Mouse (Mus musculus): ENCODE measurements at regions not wholly inside any gene's neighbourhood (a gene's known extent, or its start where the extent isn't known, plus 50 kb on each side); places are given as distances from the start of the nearest gene placed in this dataset.

DNA sequence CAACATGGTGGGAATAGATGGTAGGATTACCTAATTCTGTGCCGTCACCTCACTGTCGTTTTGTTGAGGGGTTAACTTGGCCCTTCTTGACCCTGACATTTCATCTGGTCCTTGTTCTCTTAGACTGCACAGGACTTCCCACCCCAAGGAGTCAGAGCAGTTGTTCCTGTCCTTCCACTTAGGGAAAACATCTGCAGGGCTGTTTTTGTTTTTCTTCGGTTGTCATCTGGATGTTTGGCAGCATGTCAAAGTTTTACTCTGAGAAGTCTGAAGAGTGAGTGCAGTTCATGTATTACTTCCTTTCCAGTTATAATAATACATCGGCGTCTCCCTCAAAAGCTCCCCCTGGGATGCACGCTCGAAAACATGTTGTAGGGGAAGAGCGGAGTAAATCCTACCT, 376.8 kb downstream of the Rnd3 start:
- no peak for DNase-seq (ENCODE audit: low read depth)

DNA sequence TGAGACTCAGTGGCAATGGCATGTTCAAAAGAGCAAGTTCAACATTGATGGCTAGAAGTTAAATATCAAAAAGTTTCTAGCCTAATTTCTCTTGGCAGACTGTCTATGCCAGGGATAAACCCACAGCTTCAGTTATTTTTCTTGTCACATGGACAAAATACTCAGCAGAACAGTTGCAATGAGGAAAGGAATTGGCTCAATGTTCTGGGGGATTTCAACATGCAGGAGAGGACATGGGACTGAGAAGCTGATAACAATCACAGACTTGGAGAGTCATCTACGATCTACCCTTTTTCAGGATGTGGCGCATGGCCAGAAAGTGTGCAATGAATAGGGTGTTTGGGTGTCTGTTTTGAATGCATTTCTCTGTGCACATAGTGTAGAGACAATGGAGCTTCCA, 389.9 kb downstream of the Rnd3 start:
- DNase-seq (ENCODE audit: low read depth), result no peak

DNA sequence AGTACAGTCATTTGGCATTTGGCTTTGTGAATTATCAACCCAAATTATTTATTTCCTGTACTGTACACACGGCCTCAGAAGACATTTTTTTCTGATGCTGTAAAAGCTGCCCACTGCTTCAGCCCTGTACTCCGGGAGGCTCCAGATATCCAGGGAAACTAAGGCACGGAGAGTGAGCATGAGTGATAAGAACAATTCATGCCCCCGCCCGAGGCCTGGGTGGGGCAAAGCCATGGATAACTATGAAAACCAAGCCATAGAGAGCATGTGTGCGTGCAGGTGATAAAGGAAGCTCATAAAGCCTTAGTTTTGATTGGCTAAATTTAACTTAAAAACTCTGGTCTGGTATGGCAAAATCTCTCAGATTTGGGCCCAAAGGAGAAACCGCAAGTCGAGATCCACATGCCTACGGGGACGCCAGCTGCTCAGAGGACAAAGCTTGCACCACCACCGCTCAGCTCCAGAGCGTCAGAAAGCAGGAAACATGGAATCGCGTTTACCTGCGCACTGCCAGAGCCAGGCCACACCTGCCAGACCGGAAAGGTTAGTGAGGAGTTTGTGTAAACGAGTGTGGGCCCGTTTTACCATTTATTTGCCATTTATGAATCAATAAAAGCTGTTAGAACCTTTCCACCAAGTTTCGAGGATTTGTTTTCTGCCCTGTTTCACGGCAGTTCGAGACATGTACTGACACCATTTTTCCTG, 390.9 kb downstream of the Rnd3 start:
- DNase-seq (ENCODE audit: low read depth), result no peak

DNA sequence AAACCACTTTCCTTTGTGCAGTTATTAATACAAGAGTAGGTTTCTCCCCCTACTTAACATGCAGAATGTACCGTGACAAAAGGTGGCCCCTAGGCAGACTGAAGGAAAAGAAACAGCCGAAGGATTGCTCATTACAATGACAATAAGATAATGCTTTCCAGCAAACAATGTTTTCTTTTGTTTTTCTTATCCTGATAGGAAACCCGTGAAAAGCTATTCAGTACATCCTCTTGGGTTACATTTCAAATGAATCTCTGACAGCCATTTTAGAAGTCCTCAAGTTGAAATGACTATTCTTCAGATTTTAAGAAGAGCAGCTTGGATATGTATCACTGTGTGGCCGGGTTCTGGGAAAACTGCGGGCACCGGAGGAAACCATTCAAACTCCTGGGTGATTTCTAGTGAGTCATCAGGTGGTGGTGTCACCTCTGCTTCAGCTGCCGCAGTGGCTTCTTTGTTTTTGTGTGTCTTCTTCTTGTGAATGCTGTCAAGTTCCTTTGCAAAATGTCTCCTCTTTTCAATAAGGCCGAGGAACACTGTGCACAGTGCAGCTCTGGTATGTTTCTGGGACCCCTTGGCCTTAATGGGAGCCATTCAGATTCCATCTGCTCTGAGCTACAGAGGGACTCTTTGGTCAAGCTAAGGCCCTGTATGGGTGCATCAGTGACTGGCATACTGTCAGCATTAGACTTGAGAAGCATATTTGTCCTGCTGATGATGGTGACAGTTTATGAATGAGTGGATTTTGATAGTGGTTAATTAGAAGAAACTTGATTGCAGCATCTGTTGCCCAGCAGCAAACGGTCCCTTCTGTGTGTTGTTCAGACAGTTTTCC, 393.1 kb downstream of the Rnd3 start:
- DNase-seq (ENCODE audit: low read depth), result no peak

DNA sequence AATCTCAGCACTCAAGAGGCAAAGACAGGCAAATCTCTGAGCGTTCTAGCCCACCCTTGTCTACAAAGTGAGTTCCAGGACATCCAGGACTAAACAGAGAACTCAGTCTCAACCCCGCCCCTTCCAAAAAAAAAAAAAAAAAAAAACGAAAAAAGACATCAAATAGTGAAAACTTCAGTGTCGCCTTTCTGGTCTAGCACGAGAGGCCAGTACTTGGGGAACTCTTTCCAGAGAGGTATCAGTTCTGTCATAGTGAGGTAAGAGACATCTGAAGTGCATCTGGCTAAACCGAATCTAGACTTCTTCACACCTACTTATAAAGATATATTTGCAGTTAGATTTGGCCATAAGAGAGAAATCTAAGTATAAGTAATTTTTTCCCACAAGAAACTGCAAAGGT, 393.8 kb downstream of the Rnd3 start:
- no peak for DNase-seq (ENCODE audit: low read depth)

DNA sequence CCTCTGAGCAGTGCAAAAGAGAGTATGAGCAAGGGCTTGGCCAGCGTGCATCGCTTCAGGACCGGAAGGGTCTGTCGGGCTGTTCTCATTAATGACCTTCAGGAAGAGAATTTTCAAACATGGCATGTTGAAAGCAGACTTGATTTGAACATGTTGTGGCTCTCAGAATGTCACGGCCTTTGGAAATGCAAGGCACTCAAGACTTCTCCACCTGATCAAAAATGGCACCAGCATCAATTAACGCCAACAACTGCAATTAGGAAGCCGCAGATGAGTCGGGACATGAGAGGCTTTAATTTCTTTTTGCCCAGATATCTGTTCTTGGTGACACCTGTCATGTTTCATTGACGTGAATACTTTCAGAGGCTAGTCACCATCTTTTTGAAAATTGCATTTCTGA, 396.5 kb downstream of the Rnd3 start:
- no peak for DNase-seq (ENCODE audit: low read depth)

DNA sequence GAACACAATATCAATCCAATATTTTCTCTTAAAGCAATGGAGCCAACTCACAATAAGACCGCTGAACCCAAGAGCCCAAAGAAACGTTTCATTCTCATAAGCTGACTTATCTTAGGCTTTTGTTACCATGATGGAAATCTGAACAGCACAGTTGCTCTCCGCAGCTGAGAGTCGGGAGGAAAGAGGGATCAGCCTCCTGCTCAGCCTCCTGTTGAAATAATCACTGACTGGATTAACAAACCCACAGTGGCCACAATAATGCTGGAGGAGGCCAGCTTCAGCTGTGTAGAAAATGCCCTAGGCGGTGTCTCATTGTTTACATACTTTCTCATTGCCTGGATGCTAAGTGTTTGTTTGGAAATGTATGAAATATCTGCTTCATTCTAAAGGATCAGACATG, 398.1 kb downstream of the Rnd3 start:
- no peak for DNase-seq (ENCODE audit: low read depth)

DNA sequence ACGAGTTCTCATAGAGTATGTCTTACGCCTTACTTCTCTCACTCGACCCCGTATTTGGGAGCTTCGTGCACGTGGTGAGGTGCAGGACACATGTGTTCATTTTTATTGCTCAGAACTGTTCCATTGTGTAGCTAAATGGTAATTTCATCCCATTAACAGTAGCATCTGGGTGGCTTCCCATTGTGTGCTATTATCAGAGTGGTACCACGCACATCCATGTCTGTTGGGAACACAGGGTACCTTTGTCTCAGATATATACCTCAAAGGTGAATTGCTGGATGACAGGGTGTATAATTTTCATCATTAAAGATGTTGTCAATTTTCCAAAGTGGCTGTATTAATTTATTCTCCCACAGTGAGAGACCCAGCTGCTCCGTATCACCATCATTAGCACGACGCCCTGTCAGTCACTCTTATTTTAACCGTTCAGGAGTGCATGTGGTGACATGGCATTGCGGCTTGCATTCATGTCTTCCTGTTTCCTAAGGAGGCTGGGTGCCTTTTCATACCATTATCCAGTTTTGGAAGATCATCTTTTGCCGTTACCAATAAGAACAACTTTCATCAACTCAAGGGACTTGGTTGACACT, 404.2 kb downstream of the Rnd3 start:
- DNase-seq (ENCODE audit: low read depth), result no peak

DNA sequence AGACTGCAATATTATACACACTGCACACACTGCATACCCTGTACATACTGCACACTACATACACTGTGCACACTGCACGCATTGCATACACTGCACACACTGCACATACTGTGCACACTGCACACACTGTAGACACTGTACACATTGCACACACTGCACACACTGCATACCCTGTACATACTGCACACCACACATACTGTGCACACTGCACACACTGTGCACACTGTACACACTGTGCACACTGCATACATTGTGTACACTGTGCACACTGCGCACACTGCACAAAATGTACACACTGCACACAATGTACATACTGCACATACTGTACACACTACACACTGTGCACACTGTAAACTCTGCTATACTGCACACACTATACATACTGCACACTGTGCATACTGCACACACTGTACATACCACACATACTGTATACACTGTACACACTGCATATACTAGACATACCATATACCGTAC, 405.1 kb downstream of the Rnd3 start:
- DNase-seq (ENCODE audit: low read depth), result no peak

DNA sequence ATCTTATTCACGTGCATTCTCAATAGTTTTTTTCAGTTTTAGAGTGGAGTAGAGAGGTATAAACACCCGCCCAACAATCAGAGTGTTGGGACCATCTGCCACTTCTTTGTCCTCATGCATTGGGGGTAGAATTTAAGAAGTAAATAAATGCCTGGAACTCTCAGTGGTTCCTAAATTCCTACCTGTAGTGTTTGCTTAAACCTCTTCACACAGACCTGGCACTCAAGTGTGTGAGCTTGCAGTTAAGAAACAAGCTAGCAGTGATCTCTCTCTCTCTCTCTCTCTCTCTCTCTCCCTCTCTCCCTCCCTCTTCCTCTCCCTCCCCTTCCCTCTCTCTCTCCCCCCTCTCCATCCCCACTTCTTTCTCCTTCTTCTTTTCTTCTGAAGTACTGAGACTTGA, 406.5 kb downstream of the Rnd3 start:
- no peak for DNase-seq (ENCODE audit: low read depth)

DNA sequence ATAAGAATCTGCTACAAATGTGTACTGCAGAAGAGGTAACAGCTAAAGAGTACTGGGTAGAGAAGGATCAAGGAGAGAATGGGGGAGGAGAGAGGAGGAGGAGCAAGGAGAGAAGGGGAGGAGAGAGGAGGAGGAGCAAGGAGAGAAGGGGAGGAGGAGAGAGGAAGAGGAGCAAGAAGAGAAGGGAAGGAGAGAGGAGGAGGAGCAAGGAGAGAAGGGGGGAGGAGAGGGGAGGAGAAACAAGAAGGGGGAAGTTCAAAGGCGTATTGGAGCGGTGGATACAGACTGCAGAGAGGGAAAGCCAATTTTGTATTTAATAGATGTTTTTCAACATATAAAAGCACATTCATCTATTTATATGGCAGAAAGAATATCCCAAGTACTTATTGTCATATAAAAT, 407.6 kb downstream of the Rnd3 start:
- DNase-seq (ENCODE audit: low read depth), result no peak

DNA sequence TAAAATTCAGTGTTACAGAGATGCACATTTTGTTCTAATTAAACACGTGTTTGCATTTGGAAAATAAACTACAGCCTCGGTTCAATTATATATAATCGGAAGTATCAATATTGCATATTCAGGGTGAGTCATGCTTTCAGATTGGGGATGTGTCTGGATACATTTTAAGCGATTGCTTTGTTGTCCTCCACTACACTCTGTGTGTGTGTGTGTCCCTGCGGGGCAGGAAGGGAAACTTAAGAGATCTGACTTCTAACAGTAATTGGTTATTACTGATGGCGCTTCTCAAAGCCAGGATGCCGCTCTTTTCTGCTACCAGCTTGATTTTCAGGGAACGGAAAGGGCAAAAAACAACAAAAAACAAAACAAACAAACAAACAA, 409.3 kb downstream of the Rnd3 start:
- no peak for DNase-seq (ENCODE audit: low read depth)

DNA sequence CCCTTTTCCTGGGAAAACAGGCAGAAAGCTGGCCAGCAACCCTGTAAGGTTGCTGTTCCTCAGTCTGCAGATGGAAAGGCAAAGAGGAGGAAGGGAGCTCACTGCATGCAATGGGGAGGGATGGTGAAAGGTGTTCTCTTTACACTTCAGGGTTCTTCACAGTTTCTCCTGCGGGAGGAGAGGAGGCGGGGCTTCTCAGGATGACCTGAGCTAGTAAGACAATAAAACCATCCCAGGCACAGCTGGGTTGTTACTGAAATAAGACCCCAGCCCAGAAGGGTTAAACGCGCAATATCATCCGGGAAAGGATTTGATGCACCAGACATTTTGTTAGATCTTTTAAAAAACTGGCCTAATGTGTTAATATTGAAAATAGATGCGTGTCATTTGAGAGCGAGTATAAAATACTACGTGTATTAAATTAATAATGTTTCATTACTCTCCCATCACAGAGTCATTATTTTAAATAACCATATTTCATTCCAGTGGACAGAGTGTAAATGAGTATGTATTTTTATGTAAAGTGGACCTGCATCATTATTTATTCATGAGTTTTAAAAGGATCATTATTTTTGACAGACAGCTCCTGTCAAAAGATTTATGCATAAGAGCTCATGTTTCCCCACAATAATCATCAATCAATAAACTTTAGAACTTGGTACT, 409.8 kb downstream of the Rnd3 start:
- no peak for DNase-seq (ENCODE audit: low read depth)

DNA sequence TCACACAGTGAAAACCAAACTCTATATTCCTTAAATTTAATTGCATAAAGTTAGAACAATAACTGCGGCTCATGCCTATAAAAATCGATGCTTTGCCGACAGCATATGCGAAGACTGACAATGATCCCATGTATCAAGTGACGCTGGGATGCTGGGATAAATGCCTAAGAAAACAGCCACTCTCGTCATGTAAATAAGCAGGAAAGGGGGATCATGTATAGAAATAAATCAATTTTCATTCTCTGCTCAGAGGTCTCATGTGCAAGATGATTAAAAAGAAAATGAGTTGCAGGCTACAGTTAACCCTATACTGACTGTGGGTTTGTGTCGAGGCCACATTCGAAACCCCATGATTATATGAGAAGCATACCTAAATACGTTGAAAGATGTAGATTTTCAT, 411.2 kb downstream of the Rnd3 start:
- no peak for DNase-seq (ENCODE audit: low read depth)

DNA sequence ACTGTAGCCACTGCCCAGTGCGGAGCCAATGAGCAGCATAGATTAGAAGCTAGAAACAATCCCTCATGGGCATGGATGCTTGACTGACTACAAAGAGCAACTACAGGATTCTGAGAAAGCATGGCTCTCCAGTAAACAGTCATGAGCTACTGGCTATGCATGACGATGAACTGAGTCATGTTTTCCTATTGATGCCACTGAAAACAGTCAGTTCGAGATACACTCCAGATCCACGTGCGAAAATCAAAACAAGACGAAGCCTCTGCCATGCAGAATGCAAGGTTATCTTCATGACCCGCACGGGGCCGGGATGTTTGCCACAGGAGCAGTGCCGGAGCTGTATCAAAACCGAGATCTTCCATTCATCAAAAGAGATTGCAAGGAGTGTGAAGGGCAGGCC, 413.9 kb downstream of the Rnd3 start:
- no peak for DNase-seq (ENCODE audit: low read depth)

DNA sequence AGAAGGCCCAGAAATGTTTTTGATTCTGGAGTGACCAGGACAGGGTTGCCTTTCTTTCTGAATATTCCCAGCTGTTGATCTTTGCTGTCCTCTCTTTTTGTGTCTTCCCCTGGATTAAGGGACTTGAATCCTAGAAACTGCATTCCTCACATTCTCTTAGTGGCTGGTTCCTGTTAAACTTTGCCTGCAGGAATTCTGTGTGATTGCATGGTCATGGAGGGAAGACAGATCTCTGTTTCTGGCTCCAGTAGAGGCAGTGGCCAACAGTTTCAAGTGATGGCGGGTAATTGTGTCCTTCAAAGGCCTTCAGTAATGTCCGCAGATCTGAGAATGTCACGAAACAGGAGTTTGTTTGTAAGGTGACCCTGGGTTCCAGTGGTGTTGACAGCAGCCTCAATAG, 410.1 kb upstream of the Mmadhc start:
- DNase-seq (ENCODE audit: low read depth), result no peak

DNA sequence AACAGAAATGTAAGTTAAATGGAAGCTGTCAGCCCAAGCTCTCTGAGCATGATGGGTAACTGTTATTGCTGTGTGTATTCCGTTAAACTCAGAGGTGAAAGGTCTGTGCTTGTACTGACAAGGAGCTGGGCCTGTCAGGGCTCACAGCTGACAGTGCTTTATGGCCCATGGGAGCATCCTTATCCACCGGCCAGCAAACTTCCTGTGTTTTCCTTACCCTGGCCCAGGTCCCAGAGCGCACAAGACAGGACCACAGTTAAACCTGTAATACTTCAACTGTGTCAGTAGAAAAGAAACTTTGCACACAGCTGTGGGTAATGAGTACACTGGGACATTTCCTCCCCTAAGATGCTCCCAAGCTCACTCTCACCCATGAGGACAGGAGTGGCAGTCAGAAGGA, 407.7 kb upstream of the Mmadhc start:
- no peak for DNase-seq (ENCODE audit: low read depth)

DNA sequence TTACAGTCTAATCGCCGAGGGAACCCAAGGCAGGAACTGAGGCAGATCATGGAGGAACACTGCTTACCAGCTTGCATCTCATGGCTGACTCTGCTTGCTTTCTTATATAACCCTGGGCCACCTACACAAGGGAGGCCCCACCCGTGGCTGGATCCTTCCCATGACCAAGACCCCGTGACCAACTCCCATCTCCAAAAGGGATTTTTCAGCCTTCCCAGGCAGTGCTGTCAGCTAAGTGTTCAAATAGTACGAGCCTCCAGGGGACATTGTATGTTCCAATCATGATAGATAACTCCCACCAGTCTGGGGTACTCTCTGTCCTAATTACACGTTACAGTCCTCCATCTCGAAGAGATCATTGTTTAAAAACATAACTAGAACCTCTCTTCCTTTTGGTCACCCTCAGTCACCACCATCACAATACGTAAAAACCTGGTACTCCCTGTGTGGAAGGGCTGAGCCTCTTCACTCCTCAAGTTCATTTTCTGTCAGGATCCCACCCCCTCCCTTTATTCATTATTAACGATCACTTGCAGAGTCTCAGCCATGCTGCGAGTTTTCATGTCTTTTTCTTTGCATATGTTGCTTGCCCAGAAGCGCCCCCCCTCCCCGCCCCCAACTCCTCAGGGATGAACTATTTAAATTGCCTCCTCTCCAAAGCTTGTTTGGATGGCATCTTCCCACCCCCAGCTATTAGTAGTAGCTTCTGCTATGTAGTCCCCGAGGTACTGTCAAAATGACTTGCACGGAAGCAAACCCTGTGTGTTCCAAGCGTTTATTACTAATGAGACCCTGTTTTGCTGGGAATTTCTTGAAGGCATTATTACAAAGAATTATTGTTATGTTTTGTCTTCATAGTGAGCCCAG, 406.2 kb upstream of the Mmadhc start:
- DNase-seq (ENCODE audit: low read depth), result no peak

DNA sequence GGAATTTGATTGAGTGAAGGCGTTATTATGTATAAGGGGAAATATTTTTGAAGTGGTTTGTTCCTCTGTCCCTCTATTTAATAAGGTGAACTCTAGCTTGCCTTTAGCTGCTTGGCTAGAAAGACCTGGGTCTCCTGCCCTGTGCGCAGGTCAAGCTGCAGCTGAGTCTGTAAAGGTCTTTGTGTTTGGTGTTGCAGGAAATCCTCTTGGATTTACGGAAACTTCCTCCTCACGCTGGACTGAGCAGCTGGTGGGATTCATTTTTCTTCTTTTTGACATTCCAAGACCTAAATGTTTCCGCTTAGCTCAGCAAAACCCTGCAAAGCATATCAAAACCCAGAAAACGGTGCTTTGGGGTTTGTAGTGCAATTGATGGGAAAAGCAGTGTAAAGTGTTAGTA, 402.2 kb upstream of the Mmadhc start:
- no peak for DNase-seq (ENCODE audit: low read depth)

DNA sequence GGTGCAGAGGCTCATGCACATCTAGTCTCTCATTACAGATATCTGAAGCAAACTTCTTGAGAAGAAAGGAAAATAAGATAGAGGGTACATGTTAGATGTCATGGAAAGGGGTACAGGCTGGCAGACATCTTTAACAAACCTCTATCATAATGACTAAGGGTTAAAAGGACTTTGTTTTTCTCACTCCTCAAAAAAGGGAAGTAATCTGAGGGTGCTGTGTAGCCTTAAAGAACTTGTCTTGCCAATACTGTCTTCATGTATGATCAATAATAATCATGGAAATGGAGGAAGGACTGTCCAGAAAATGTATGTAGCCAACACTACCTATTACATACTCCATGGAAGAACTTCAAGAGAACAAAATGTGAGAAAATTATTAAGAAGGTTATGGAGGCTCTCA, 400.0 kb upstream of the Mmadhc start:
- no peak for DNase-seq (ENCODE audit: low read depth)

DNA sequence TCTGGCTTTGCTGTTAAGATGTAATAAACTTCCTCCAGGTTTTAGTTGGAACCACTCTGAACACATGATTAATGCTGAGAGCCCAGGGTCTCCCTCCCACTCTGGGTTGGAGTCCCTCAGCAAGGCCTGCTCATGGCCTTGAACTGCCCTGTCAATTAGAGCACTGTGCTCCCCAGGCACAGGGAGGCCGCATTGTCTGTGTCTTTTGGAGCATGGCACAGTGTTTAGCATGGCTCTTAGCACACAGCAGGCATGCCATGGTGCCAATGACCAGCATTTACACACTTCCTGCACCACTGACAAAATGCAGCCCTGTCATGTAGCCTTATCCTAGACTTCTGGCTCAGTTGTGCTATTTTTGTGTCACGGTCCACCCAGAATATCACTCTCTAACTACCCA, 398.2 kb upstream of the Mmadhc start:
- DNase-seq (ENCODE audit: low read depth), result no peak

Data from 416B (cell line).